Mouse (Mus musculus) stomach, embryonic 15.5 days (tissue): ENCODE results near the gene Tlr4. TPM values are rescaled to one million over a fixed set of nuclear protein-coding genes. Genes with fewer than 3 reads are reported as not detected.
A peak's percentile ranks its signal among the peaks of the same experiment; 100 is the strongest.

Experiments used
- ATAC-seq: fragments of 200-750 bp; cut with Nextera tagmentation; 2 replicates; pipeline ENCODE4 v1.8.0; 2017; ENCODE audit warnings: low read depth, moderate number of reproducible peaks, moderate TSS enrichment; ENCODE audit not compliant: insufficient read depth, low FRiP score
- H3K27ac ChIP-seq: fragments of 300-500 bp; sonication (generic); 2 replicates; pipeline ENCODE4 v1.5.1; 2015; ENCODE audit warnings: mild to moderate bottlenecking, inconsistent platforms
- H3K27me3 ChIP-seq: fragments of 300-500 bp; sonication (generic); replicated peaks from 2 replicates; pipeline ENCODE4 v1.6.1; 2015; ENCODE audit warnings: inconsistent platforms
- H3K36me3 ChIP-seq: fragments of 300-500 bp; sonication (generic); 2 replicates; pipeline ENCODE4 v1.6.1; 2015; ENCODE audit warnings: inconsistent platforms
- H3K4me1 ChIP-seq: fragments of 300-500 bp; sonication (generic); 2 replicates; pipeline ENCODE4 v1.6.1; 2015; ENCODE audit warnings: inconsistent platforms
- H3K4me2 ChIP-seq: fragments of 300-500 bp; sonication (generic); 2 replicates; pipeline ENCODE4 v1.6.1; 2015; ENCODE audit warnings: mild to moderate bottlenecking, inconsistent platforms
- H3K4me3 ChIP-seq: fragments of 300-500 bp; sonication (generic); replicated peaks from 2 replicates; pipeline ENCODE4 v1.5.1; 2015; ENCODE audit warnings: inconsistent platforms
- H3K9ac ChIP-seq: fragments of 300-500 bp; sonication (generic); 2 replicates; pipeline ENCODE4 v1.6.1; 2015; ENCODE audit warnings: inconsistent platforms
- H3K9me3 ChIP-seq: fragments of 300-500 bp; sonication (generic); 2 replicates; pipeline ENCODE4 v1.6.1; 2016; ENCODE audit warnings: inconsistent platforms
- WGBS: fragments of 180-500 bp; shearing (Covaris S2); methylation state at CpG from one replicate; pipeline ENCODE4 v1.1.7; 2015; 5-methylcytosine and 5-hydroxymethylcytosine counted together
- polyA plus RNA-seq: library from polyadenylated mRNA; unstranded; fragments of >200 nt; fragmentation: Nextera tagmentation; extraction: Ambion mirVana; gene quantifications from 2 replicates; pipeline ENCODE4 v1.2.1, GENCODE M21; 2015

Gene Tlr4
- 1.7 and 2.0 TPM in 2 replicates for polyA plus RNA-seq

DNA sequence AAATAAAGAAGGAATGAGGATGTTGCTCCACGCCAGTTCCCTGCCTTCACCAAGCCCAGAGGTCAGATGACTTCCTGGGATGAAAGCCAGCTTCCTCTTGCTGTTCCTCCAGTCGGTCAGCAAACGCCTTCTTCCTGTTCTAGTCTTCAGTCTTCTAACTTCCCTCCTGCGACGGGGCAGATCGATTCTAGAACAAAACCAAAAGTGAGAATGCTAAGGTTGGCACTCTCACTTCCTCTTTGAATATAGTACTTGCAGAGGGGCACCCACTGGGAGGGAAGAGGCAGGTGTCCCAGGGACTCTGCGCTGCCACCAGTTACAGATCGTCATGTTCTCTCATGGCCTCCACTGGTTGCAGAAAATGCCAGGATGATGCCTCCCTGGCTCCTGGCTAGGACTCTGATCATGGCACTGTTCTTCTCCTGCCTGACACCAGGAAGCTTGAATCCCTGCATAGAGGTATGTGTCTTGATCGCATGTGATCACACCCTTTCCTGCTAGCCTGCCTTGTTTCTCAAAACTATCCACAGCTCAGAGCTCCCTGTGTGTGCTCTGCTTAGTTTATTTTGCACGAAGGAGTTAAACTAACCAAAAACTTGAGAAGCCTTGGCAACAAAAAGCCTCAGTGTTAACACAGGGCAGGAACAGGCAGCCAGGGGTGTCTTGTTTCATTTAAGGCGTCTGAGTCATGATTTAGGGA lies at the start of gene Tlr4:
Tlr4 (plus strand) TSS at position 122 of the 700 bp plus-strand sequence.
- no peaks in the 10 kb centered on the region for H3K36me3 ChIP-seq
- H3K4me2 ChIP-seq, result peak within 1 kb of the TSS; percentile 42
- no peak within 1 kb of the TSS for H3K9ac ChIP-seq
- peak within 1 kb of the TSS; percentile 57 for H3K27ac ChIP-seq
- H3K9me3 ChIP-seq, result no peaks in the 10 kb centered on the region
- no peaks in the 10 kb centered on the region for H3K27me3 ChIP-seq
- 34% methylated on average over 11 of the region's 11 CpGs for WGBS
- peaks cover 4% of the 10 kb centered on the region; the same call in 1 of the 2 replicates for H3K4me1 ChIP-seq
- H3K4me3 ChIP-seq, result peak within 1 kb of the TSS; percentile 18
- ATAC-seq, result peak; percentile 48; the same call in 1 of the 2 replicates

- H3K27ac ChIP-seq, result no peak overlapping the region
- no peak overlapping the region for H3K9ac ChIP-seq
- H3K4me3 ChIP-seq, result no peak overlapping the region
- no peak overlapping the region for H3K4me2 ChIP-seq
- no peaks in the 10 kb centered on the region for H3K9me3 ChIP-seq
- ATAC-seq, result no peak
- WGBS, result 67% methylated on average over 2 of the region's 2 CpGs
- no peaks in the 10 kb centered on the region for H3K27me3 ChIP-seq
- H3K4me1 ChIP-seq, result no peaks in the 10 kb centered on the region
- no peaks in the 10 kb centered on the region for H3K36me3 ChIP-seq
Observed at GRCm38 (mm10) chr4:66794283-66794682, 33.1 kb upstream of the Tlr4 start.

- no peaks in the 10 kb centered on the region for H3K27me3 ChIP-seq
- no peak overlapping the region for H3K9ac ChIP-seq
- no peaks in the 10 kb centered on the region for H3K36me3 ChIP-seq
- no peak overlapping the region for H3K27ac ChIP-seq
- no peak overlapping the region for H3K4me3 ChIP-seq
- no peaks in the 10 kb centered on the region for H3K4me1 ChIP-seq
- H3K4me2 ChIP-seq, result no peak overlapping the region
- ATAC-seq, result no peak
- no peaks in the 10 kb centered on the region for H3K9me3 ChIP-seq
- 97% methylated on average over 2 of the region's 2 CpGs for WGBS
Observed at GRCm38 (mm10) chr4:66796683-66797082, 30.7 kb upstream of the Tlr4 start.

- Histone ChIP-seq H3K4me1 (no peaks in the 10 kb centered on the region), H3K27me3 (no peaks in the 10 kb centered on the region), H3K9me3 (no peaks in the 10 kb centered on the region), H3K9ac (no peak overlapping the region), H3K4me3 (no peak overlapping the region), H3K4me2 (no peak overlapping the region), H3K27ac (no peak overlapping the region), H3K36me3 (no peaks in the 10 kb centered on the region)
- no peak for ATAC-seq
- 60% methylated on average over 4 of the region's 4 CpGs for WGBS
Observed at GRCm38 (mm10) chr4:66804552-66805301, 22.7 kb upstream of the Tlr4 start.

DNA sequence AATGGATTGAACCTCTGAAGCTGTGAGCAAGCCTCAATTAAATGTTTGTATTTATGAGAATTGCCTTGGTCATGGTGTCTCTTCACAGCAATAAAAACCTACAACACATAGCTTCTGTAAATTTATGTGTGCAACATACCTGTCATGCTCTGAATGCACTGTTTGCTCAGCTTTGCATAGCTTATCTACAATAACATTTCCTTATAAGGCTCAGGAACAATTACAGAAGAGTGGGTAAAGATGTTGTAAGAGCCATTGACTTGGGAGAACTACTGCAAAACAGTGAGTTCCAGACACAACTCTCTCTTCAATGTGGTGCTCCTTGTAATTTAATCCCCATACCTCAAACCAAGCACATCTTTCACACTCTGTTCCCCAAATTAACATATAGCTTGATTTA lies 21.6 kb upstream of the Tlr4 start:
- no peak overlapping the region for H3K27ac ChIP-seq
- H3K9ac ChIP-seq, result no peak overlapping the region
- ATAC-seq, result no peak

DNA sequence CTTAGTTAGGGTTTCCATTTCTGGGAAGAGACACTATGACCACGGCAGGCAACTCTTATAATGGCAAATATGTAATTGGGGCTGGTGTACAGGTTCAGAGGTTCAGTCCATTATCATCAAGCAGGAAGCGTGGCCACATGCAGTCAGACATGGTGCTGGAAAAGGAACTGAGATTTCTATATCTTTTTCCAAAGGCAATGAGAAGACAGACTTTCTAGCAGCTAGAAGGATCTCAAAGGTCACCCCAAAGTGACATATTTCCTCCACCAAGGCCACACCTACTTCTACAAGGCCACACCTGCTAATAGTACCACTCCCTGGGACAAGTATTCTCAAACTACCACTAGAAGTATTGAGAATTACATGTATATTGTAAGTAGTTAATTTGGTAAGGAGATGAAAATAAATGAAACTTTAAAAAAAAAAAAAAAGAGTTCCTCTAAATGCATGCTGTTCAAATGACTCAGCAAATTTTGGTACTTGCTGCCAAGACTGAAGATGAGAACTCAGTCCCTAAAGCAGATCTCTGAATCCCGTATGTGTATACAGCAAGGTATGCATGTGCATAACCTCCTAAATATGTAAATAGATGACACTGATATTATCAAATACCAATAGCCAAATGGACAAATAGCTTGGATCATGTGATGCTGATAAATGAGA lies 10.9 kb upstream of the Tlr4 start:
- ATAC-seq, result no peak
- 76% methylated on average over 3 of the region's 3 CpGs for WGBS
- Histone ChIP-seq H3K9ac (no peak overlapping the region), H3K36me3 (no peaks in the 10 kb centered on the region), H3K27ac (no peak overlapping the region), H3K27me3 (no peaks in the 10 kb centered on the region), H3K4me3 (no peak overlapping the region), H3K9me3 (no peaks in the 10 kb centered on the region), H3K4me1 (no peaks in the 10 kb centered on the region), H3K4me2 (no peak overlapping the region)

More for the DNA sequence above, 21.6 kb upstream of the Tlr4 start:
- no peaks in the 10 kb centered on the region for H3K27me3 ChIP-seq
- H3K9me3 ChIP-seq, result no peaks in the 10 kb centered on the region
- H3K4me1 ChIP-seq, result no peaks in the 10 kb centered on the region
- no peak overlapping the region for H3K4me3 ChIP-seq
- H3K4me2 ChIP-seq, result no peak overlapping the region
- no peaks in the 10 kb centered on the region for H3K36me3 ChIP-seq

DNA sequence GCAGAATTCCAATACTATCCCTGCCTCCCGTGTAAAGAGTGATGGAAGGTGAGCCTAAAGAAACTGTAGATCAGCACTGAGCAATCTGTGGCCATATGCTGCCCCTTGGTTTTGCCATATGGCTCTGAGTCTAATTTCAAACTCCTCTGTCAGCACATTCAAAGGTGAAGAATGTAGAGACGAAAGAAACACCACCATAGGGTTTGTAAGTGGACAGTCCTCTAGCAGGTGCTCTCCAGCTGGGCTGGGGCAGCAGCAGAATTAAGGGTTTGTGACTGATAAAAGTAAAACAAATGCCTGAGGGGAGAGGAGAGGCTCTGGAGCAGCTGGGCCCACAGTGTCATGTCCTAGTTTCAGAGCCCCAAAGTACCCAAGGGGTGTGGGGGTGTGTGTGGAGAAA lies 6.2 kb upstream of the Tlr4 start:
- Histone ChIP-seq H3K9ac (no peak overlapping the region), H3K4me3 (no peak overlapping the region), H3K27me3 (no peaks in the 10 kb centered on the region), H3K9me3 (no peaks in the 10 kb centered on the region), H3K4me2 (no peak overlapping the region), H3K36me3 (no peaks in the 10 kb centered on the region), H3K4me1 (no peaks in the 10 kb centered on the region), H3K27ac (no peak overlapping the region)
- ATAC-seq, result no peak
- 47% methylated on average over 2 of the region's 2 CpGs for WGBS

DNA sequence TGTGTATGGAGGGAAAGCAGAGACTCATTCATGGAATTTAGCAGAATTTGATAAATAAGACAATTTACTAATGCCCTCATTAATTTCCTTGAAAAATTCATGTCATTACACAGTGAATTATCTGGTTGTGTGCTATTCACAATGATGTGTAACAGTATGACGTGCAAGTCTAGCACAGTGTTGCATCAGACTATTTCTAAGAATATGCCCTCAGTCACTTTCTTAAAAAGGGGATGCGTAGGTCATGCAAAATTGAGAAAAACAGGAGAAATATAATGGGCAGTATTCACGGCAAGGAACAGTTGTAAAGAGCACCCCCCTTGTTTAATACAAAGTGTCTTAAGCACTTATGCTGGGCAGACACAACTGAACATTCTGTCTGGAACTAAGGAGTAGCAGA lies 5.6 kb upstream of the Tlr4 start:
- Histone ChIP-seq H3K27me3 (no peaks in the 10 kb centered on the region), H3K4me2 (no peak overlapping the region), H3K9me3 (no peaks in the 10 kb centered on the region), H3K27ac (no peak overlapping the region), H3K36me3 (no peaks in the 10 kb centered on the region), H3K4me1 (no peaks in the 10 kb centered on the region), H3K4me3 (no peak overlapping the region), H3K9ac (no peak overlapping the region)
- no peak for ATAC-seq
- 69% methylated on average over 3 of the region's 3 CpGs for WGBS

GRCm38 (mm10) chr4:66828163-66828668 lies 832 bp downstream of the Tlr4 start:
- peak overlapping the region; percentile 57 for H3K27ac ChIP-seq
- no peak overlapping the region for H3K9ac ChIP-seq
- peak overlapping the region; percentile 18 for H3K4me3 ChIP-seq
- peak overlapping the region; percentile 42 for H3K4me2 ChIP-seq
- ATAC-seq, result no peak
- WGBS, result 31% methylated on average over 6 of the region's 6 CpGs
- H3K36me3 ChIP-seq, result no peaks in the 10 kb centered on the region
- no peaks in the 10 kb centered on the region for H3K27me3 ChIP-seq
- H3K4me1 ChIP-seq, result peaks cover 4% of the 10 kb centered on the region; the same call in 1 of the 2 replicates
- H3K9me3 ChIP-seq, result no peaks in the 10 kb centered on the region

DNA sequence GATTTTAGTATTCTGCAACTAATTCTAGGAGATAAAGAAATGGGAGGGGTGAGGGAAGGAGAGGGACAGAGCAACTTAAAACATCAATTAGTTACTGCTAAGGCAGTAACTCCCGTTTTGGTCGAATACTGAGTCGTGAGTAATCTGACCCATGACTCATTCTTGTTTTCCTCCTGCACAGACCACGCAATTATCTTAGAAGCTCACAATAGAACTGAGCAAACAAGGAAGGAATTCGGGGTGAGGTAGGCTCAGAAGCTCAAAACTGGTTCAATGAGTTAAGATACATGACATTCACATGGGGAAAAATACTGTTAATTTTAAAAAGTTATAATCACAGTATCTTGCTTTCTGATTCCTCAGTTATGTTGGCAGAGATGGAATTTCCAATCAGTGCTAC lies 1.3 kb downstream of the Tlr4 start:
- H3K27ac ChIP-seq, result no peak overlapping the region; the same call in 1 of the 2 replicates
- H3K36me3 ChIP-seq, result no peaks in the 10 kb centered on the region
- no peaks in the 10 kb centered on the region for H3K27me3 ChIP-seq
- 22% methylated on average over 5 of the region's 5 CpGs for WGBS
- peak; percentile 82 for ATAC-seq
- H3K4me1 ChIP-seq, result peaks cover 4% of the 10 kb centered on the region; the same call in 1 of the 2 replicates
- H3K4me3 ChIP-seq, result no peak overlapping the region
- H3K9me3 ChIP-seq, result no peaks in the 10 kb centered on the region
- no peak overlapping the region for H3K9ac ChIP-seq
- no peak overlapping the region for H3K4me2 ChIP-seq

DNA sequence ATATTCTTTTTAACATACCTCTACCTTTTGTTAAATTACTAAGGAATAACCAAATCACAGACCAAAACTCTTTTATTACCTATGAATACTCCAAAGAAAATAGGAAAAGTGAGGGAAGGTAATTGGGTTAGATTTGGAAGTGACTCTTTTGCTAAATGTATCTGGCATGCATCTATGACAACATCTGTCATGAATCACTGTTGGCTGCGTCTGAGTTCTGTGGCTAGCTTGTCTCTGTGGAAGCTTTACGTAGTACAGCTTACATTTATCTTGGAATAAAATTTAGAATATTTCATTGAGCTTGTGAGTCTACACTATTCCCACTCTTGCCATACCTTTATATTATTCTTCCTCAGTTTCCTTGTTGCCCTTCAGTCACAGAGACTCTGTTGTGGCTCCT lies 10.7 kb downstream of the Tlr4 start:
- H3K36me3 ChIP-seq, result no peaks in the 10 kb centered on the region
- no peak overlapping the region for H3K4me2 ChIP-seq
- no peaks in the 10 kb centered on the region for H3K27me3 ChIP-seq
- no peaks in the 10 kb centered on the region for H3K9me3 ChIP-seq
- H3K4me1 ChIP-seq, result no peaks in the 10 kb centered on the region
- no peak overlapping the region for H3K9ac ChIP-seq
- no peak for ATAC-seq
- H3K27ac ChIP-seq, result no peak overlapping the region
- H3K4me3 ChIP-seq, result no peak overlapping the region
- 84% methylated on average over 2 of the region's 2 CpGs for WGBS

DNA sequence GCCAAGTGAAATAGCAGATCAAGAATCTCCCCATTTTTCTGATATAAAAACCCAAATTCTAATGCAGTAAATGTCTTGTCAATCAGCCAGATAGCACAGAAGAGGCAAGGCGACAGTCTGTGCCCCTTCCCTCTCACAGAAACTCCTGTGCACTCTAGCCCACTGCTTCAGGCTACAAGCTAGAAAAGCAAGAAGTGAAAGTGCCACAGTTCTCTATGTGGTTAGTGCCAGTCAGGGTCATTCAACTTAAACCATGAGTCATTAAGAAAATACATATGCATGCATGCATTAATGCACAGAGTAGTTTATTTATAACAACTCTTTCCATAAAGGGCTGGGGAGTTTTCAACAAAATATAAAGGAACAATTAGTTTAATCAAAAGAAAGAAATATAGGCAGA lies 15.9 kb downstream of the Tlr4 start:
- Histone ChIP-seq H3K36me3 (no peaks in the 10 kb centered on the region), H3K4me3 (no peak overlapping the region), H3K4me2 (no peak overlapping the region), H3K9me3 (no peaks in the 10 kb centered on the region), H3K9ac (no peak overlapping the region), H3K27ac (no peak overlapping the region), H3K4me1 (no peaks in the 10 kb centered on the region), H3K27me3 (no peaks in the 10 kb centered on the region)
- ATAC-seq, result no peak
- WGBS, result 70% methylated on average over 1 of the region's 1 CpGs
